Mouse (Mus musculus) embryo, embryonic 10.5 days (tissue): ENCODE results near the gene Krtap5-4.
"Not testable (repeated sequence)": the region's sequence is repeated elsewhere in the genome, so short reads cannot be mapped to it uniquely, and the experiment has no call there.

Experiments
- DNase-seq: peaks from one replicate; pipeline ENCODE4 v3.0.0-alpha.2; 2015; ENCODE audit warnings: low spot score

Gene Krtap5-4

DNA sequence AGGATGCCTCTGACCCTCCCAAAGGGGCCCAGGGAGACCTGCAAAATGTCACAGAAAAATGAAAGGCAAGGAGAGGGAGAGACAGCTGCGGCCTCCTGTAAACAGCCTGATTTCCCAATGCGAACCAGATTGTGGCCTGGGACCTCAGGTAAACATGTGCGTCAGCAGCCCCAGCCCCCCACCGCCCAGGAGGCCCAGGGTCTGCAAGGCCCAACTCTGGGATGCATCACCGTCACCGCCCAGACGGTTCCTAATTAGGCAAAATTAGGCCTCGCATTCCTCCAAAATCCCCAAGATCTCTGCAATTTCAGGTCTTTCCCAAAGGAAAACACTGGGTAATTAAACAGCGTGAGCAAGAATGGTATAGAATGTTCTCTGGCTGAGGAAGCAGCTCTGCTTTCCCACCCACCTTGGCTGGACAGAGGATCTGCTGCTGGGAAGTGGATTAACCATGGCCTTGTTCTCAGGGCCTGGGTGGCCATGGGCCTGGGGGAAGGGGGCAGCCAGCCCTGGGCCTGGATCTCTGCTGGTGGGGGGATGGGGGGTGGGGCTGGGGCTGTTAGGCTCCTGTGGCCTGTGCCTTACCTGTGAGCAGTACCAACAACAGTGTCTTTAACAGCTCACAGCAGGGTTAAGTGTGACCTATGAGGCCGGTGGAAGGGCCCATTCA, 18.4 kb downstream of the Krtap5-4 start:
- not testable (repeated sequence) for DNase-seq

DNA sequence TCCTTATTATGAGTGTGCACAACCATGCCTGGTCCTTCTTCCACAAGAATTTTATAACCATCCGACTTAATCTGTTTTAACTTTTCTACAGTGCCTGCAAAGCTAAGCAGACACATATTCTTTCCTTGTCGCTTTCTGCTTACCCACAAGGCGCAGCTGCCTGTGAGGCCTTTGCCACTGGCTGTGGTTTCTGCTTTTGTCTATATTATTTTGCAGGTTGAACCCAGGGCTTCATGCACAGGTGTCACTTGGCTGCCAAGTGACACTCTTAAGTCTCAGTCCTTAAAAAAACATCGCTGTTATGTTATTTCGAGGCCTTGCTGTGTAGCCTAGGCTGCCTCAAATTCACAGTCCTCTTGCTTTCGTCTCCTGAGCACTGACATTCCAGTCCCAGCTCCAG, 19.3 kb downstream of the Krtap5-4 start:
- DNase-seq, result no peak

DNA sequence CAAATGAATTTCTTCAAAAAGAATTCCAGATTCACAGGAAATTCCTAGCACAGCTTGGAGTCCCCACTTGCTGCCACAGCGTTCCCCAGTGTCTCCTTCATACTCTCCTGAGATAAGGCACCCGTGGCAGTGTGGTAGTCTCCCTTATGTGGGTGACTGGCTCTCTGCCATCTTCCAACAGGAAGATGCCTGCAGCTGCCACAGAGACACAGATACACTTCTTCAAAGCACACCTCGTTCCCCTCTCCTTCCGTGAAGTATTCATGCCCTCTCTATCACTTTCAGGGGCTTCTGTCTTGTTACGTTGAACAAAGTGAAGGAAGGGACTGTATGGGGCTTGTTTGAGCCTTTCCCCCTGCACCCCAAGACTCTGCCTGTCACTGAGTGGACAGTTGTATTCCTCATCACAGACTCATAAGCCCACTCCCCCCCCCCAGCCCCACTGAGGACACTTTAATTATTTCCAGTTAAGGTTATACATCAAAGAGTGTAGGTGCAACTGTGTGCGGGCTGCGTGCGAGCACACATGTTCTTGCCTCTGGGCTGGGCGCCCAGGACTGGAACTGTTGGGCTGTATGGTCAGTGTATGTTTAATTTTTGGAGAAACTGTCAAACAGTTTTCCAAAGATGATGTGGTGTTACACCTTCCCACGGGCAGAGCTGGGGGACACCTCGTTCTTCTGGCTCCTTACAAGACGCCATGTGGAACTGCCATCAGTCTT, 20.2 kb downstream of the Krtap5-4 start:
- DNase-seq, result no peak

DNA sequence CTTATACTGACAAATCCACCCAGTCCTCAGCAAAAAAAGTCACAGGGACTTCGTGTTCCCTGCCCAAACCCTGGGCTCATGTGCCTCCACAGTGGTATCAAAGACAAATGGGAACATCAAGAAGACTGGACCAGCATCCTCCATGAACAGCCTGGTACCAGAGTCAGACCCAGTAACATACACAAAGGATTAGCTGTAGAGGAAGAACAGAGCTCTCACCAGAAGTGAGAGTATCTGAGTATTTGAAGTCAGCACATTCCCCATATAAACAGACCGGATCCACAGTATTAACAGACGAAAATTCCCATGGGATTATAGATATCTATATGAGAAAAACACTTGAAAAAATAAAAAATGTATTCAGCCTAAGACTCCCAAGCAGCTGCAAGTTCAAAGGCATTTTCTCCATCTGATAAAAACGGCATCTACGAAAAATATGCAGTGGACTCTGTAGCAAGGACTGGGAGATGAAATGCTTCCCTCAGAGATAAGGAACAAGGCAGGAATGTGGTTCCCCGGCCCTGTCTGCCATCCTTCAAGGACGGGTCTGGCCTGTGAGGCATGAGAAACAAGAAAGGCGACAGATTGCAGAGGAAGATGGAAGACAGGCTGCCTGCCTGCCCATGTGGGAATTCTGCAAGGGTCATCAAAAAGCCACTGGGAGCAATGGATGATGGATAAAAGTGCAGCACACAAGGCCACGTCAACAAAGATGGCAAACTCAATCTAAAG, 23.5 kb downstream of the Krtap5-4 start:
- DNase-seq, result peak; percentile 39

DNA sequence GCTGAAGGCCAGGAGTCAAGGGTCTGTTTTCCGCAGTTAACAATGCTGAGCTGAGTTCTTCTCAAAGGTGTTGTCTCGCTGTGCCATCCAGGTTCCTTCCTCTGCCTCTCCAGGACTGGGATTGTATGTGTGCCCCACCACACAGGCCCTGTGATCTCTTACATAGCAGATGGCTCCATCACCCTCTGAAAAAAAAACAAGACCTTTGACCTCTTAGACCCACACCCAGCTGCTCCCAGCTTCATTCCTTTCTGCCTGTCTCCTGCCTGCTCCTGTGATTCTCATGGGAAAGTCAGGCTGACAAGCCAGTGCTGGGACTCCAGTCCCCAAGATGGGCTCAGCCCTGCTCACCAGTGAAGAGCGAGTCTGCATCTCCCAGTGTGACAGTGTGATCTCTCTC, 25.2 kb downstream of the Krtap5-4 start:
- peak; percentile 64 for DNase-seq

DNA sequence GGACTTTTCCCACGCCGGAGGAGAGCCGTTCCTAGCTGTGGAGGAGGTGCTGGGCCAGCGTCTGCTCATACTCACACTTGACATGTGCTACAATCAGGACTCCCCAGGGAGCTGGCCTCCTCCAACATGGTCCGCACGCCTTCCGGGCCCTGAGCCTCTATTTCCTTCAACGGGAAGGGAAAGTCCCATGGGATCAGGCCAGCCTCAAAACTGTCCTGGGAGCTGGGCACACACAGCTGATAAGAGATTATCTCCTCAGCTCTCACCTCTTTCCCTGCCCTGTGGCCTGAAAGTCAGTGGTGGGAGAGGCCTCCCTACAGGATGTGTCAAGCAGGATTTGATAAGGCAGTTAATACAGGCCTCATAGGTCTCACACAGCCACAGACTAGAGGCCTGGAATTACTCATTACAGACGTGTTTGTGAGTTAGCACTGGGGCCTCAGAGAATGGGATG, 26.9 kb downstream of the Krtap5-4 start:
- DNase-seq, result peak; percentile 33

DNA sequence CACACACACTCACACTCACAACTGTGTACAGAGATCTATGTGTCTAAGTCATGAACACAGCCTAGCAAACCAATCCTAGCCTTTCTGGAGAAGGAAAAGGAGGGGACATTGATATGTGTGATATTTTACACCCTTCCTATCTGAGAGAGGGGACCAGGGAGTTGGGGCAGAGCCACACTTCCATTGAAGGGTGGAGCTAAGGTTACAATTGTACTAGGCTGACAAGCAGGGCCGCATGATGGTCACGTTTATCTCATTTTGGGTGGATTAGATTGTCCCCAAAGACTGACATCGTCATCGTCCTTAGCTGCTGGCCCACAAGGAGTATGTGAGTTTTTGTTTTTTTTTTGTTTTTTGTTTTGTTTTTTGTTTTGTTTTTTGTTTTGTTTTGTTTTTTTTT, 27.9 kb downstream of the Krtap5-4 start:
- DNase-seq, result no peak

DNA sequence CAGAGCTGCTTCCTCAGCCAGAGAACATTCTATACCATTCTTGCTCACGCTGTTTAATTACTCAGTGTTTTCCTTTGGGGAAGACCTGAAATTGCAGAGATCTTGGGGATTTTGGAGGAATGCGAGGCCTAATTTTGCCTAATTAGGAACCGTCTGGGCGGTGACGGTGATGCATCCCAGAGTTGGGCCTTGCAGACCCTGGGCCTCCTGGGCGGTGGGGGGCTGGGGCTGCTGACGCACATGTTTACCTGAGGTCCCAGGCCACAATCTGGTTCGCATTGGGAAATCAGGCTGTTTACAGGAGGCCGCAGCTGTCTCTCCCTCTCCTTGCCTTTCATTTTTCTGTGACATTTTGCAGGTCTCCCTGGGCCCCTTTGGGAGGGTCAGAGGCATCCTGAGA, 29.4 kb downstream of the Krtap5-4 start:
- not testable (repeated sequence) for DNase-seq

GRCm38 (mm10) chr7:142334246-142334645, 30.9 kb downstream of the Krtap5-4 start:
- peak; percentile 97 for DNase-seq

DNA sequence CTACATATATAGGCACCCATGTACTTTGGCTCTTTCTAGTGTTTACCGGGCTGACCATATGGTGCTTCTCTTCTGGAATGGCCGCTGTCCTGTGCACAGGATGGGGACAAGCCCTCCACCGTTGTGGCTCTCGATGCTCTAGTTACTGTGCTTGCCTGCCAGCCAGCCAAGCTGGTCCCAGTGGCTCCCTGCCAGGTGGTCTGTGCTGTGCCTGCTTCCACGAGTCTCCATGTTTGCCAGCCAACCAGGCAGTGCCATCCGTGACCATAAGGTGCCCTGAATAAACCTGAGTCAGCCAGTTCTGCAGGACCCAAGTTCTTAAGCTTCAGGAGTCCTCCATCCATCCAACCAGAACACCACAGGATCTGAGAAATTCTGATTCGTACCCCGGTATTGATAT, 31.8 kb downstream of the Krtap5-4 start:
- DNase-seq, result no peak

GRCm38 (mm10) chr7:142340269-142340970, 37.1 kb downstream of the Krtap5-4 start:
- DNase-seq, result no peak

GRCm38 (mm10) chr7:142341564-142342246, 38.4 kb downstream of the Krtap5-4 start:
- DNase-seq, result no peak

DNA sequence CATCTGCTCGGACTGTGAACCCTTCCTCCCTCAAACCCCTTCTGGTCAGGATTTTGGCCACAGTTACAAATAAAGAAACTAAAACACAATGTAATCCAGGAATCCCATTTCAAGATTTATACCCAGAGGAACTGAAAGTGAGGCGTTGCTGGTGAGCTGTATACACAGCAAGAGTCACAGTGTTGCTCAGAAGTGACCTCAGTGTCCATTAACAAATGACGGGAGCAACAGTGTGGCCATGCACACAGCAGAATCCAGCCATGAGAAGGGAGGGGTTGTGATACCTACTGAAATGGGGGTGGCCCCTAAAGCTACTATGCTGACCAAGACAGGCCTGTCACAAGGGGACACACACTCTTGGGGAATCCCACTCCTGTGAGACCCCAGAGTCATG, 38.9 kb downstream of the Krtap5-4 start:
- DNase-seq, result no peak

DNA sequence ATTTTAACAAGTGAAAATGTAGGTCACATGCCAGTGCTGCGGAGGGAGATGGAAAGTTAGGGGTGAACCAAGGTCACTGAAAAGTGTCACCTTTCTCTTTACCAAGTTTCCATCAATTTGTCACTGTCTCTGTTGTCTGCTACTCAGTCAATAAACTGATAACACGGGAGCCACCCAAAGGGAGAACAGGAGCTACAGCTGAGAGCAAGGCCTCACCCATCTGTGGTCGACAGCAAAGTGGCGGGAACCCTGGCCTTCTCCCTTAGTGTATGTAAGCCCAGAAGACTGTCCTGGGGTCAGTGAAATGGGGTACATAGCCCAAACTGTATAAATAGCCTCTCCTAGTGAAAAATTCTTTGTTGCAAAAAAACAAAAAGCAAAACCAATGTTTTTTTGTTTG, 44.2 kb downstream of the Krtap5-4 start:
- no peak for DNase-seq

DNA sequence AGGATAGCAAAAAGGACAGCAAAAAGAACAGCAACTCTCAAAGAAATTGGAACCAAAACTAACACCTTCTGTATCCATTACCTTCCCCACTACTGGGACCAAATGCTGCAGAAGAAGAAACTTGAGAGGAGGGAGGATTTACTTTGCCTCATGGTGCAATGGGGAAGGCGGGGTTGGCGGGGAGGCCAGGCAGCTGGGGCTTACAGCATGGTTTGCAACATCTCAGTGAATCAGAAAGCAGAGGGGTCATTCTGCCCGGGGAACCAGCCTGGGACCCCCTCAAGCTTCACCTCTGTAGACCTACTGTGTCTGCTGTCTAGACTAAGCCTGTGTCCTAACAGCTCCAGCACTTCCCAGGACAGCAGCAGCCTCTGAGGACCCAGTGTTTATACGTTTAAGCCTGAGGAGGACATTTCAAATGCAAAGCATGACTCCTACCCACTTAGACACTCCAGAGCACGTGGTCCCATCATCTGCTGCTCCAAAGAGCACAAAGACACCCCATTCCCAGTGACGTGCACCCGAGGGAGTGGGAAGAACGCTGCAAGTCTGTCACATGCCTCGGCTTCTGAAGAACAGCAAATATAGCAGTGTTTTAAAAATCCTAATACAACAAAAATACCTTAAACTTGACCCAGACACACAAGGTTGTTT, 46.1 kb downstream of the Krtap5-4 start:
- no peak for DNase-seq

- DNase-seq, result no peak
Measured at GRCm38 (mm10) chr7:142351569-142351968, 48.2 kb downstream of the Krtap5-4 start.

GRCm38 (mm10) chr7:142353854-142354253, 50.5 kb downstream of the Krtap5-4 start:
- DNase-seq, result no peak
